Mouse (Mus musculus) cerebellum, adult (tissue): ENCODE results near the gene Gmcl1.

ENCODE experiments used
- ATAC-seq: cut with Nextera tagmentation; 2 replicates; pipeline ENCODE4 v1.9.2; 2017; ENCODE audit warnings: mild to moderate bottlenecking, moderate library complexity, mixed read lengths; ENCODE audit not compliant: insufficient number of reproducible peaks, low FRiP score, low TSS enrichment

Gmcl1 gene

DNA sequence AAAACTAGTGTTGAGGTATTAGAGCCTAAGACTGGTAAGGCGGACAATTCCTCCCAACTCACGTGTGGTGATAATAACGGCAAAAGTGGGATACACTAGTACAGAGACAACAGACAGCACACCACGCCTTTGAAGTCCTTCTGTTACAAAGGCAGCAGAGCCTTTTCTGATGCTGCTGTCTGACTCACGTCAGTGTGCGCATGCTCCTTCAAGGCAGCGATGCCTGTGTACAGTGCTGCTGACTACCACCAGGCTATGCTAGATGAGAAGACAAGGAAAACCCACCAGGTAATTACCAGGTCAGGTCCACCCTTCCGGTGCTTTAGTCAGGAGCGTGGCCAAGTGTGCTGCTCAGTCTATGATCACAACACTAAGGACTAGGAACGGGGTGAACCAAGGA lies 66.1 kb downstream of the Gmcl1 start:
- no peak for ATAC-seq

DNA sequence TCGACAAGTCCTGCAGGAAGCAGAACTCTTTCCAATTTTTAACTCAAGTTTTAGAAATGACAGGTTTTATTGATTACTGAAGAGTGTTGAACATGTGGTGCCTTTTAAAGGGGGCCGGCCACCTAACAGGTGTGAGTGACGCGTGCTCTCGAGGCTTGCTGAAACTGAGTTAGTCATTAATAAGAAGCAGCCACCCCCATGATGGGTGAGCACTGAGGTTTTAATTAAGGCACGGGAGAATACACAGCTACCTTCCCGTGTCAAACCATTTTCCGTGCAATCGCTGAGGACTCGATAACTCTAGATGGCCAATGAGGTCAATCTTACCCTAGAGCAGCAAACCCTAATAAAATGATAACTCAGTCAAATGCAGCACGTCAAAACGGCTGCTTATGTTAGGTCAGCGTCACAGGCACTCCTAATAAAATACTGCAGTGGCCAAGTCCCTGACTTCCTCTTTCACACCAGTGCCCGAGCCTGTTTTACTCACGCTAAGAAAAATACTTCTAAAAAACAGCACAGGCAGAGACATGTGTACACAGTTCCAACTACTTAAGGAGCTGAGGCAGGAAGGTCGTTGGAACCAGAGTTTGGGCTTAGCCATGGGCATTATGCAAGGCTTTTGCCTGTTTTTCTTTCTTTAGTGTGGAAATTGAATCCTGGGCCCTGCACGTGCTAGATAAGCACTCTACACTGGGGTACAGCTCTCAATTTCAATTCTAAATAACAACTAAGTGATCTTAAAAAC lies 67.4 kb downstream of the Gmcl1 start:
- ATAC-seq, result no peak

DNA sequence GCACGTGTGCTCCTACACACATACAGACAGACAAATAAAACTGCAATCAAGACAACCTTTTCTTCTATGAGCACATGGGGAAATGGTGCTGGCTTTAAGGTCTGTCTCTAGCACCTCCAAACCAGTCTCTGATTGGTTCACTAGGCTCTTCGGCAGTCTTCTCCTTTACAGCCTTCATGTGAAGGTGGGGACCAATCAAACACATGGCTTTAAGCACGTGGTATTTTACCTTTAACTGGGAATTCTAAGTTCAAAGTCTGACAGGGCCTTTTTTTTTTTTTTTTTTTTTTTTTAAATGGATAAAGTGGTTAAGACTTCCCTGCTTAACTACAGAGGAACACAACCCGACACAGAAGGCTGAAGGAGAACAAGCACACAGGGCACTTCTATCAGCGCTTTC lies 68.1 kb downstream of the Gmcl1 start:
- no peak for ATAC-seq

DNA sequence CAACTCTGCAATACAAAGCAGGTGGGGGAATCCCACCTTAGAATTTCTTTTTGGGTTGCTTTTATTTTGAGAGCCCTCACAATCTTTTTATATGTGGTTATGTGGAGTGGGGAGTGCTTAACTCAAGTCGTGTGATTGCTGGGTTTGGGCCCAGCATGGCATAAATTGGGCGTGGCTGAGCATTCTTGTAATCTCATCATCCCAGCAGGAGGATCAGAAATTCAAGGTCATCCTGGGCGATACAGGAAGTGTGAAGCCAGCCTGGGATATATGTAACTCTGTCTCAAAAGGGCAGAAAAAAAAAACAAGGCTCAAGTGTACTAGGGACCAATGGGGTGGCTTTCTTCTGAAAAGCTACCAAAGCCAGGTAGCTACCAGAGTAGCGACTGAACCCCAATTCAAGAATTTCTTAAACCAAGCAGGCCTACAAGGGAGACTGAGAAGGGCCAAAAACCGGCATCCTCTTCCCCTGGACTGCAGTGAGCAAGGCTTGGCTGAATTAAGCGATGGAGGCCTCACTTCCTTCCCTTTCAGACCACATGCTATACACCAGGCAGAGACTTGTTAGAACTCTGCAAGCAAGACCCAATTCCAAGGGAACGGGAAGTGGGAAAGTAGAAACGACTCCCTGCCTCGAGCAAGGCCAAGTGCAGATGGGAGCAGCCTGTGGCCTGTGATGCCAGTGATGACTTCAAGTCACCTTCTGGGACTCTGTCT lies 72.9 kb downstream of the Gmcl1 start:
- no peak for ATAC-seq

DNA sequence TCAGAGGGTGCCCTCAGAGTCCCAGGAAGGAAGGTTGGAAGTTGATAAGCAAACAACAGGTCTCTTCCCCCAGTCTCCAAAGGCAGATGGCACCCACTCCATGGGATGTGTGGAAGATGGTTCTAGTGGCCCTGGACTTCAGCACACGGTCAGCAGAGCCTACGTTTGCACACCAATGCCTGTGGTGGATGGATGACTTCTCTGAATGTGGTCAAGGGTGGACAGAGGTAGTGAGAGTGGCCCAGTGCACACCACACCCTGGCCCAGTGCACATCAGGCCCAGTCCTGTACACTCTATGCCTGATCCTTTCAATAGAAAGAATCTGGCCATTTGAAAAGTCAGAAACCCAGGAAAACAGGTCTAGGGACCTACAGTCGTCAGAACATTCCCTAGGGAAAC lies 74.7 kb downstream of the Gmcl1 start:
- ATAC-seq, result no peak

DNA sequence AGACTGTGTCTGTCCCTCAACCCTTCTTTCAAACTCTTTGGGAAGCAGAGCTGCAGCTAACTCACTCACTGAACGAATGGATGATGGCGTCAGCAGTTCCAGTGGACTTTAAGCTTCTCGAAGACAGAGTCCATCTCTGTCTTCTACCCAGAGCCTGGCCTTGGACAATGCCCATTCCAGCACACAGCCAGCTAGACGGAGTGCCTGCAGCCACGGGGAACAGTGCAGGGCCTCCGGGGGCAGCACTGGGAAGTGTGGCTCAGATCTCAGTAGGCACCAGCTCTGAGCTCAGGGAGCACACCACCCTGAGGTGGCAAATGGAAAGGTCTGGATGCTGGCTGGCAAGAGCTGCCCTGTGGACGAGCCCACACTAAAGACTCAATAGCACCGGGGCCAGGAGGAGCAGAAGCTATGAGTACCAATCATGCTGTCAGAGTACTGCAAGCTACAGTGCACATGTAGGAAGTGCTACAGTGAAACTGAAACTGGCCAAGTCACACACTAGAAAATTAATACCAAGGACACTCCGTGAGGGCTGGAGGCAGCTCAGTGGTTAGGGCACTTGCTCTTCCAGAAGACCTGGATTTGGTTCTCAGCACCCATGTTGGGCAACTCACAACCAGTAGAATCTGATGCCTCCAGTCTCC lies 78.8 kb downstream of the Gmcl1 start:
- ATAC-seq, result no peak

DNA sequence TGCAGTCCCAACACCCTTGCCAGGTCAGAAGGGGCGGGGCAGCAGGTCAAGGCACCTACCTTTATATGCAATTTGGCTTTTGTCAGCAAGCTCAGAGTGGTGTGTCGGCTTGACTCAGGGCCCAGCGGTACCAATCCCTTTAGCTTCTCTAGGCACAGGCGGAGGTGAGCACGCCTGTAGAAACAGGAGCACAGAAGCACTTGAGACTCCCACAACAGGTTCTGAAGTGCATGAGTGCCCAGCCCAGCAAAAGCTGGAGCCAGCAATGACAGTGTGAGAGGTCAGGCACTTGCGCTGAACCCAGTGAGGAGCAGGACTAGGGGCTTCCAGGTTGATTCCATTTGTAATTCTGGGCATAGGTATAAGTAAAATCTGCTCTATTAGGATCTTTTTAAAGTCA lies 80.2 kb downstream of the Gmcl1 start:
- no peak for ATAC-seq

DNA sequence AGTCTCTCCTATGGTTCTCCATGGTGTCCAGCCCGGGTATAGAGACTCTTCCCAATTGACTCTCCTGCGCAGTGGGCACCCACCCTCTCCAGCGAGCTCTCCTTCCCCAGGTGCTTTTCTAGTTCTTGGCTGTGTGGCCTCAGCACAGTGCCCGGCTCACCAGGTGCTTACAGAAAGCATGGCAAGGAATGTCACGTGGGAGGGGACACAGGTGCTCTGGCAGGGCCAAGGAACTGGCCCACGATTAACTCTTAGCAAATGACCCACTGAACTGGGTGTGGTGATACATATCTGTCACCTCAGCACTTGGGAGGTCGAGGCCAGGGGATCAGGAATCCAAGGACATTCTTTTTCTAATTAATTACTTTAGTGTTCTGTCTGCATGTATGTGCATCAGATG lies 87.0 kb downstream of the Gmcl1 start:
- no peak for ATAC-seq

DNA sequence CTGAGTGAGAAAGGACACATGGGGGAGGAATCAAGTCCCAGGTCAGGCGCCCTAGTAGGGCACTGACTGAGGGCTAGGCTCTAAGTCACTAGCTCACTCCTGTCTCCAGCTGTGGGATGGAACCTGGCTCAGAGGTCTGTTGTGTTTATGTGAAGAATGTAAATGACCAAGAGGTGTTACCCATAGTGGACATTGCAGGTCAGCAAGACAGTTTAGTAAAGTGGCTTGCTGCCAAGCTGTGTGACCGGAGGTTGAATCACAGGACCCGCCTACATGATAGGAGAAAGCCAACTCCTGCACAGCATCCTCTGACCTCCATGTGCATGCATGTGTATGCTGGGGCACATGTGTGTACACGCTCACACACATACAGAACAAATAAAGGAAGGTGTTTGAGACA lies 87.6 kb downstream of the Gmcl1 start:
- no peak for ATAC-seq

DNA sequence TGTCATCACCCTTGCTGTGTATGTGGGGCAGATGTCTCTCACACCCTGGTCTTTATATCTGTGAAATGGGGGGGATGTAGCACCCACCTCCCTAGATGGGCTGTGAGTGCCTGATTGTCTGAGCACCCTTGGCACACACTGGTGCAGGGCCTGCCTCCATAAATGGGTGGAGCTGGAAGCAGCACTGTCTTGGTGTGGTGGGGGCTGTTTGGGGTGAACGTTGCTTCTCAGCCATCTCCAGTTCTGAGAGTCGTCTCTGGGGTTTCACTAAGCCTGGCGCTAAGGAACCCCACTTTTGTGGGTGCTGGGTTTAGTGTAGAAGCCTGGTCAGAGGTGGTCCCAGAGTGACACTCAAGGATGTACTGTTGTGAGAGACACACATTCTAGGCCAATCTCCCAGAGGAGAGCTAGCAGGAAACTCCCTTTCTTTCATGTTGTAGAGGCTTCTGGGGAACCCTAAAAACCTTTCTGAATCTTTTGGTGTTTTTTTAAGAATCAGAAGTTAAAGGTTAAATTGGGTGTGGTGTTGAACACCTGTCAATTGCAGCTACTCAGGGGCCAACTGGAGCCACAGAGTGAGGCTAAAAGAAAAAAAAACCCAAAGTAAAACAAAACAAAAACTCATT lies 88.3 kb downstream of the Gmcl1 start:
- no peak for ATAC-seq
